Mouse (Mus musculus): ENCODE data around the gene Prdx1.
"Not testable (repeated sequence)": the region's sequence is repeated elsewhere in the genome, so short reads cannot be mapped to it uniquely, and the experiment has no call there.

Gene Prdx1

DNA sequence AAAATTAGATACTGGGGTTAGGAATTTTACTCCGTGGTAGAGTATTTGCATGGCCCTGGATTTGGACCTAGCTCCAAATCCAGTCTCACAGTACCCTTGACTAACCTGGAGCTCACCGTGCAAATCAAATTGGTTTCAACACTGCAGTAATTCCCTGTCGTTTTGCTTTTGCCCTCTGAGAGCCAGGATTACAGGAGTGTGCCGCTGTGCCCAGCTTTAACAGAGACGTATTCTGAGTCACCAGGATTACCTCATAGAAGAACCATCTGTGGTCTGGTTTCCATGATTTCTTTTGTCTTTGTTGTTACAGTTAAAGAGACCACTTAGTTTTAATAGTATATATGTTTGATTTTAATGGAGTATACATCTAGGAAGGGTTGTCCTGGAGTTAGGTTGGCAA is 6.2 kb upstream of the Prdx1 start:
- DNase-seq (ENCODE audit: low spot score), result no peak

DNA sequence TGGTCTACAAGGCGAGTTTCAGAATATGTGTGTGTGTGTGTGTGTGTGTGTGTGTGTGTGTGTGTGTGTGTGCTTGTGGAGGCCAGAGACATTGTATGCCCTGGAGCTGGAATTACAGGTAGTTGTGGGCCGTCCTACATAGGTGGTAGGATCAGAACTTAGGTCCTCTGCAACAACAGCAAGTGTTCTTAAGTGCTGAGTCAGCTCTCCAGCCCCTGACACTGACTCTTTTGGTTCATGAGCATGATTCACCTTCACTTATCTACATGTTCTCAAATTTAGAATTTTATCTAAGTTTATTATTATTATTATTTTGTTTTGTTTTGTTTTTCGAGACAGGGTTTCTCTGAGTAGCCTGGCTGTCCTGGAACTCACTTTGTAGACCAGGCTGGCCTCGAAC is 4.8 kb upstream of the Prdx1 start:
- not testable (repeated sequence) for DNase-seq (ENCODE audit: low spot score)

DNA sequence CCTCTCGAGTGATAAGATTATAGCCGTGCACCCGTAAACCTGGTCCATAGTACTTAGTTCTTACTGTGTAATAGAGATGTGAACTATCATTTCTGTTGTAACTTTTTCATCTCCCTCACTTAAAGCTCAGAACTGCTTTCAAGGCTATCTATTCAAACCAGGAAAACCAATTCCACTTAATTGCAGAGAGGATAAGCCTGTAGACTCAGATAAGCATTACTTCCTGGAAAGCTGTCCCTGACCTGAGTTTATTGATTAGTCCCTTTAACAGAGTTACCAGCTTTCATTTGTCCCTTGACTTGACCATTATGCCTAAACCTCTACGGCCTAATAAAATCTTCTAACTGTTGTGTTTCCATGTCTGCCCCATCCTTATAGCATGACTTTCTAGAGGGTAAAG is 1.4 kb upstream of the Prdx1 start:
- DNase-seq (ENCODE audit: low spot score), result no peak

DNA sequence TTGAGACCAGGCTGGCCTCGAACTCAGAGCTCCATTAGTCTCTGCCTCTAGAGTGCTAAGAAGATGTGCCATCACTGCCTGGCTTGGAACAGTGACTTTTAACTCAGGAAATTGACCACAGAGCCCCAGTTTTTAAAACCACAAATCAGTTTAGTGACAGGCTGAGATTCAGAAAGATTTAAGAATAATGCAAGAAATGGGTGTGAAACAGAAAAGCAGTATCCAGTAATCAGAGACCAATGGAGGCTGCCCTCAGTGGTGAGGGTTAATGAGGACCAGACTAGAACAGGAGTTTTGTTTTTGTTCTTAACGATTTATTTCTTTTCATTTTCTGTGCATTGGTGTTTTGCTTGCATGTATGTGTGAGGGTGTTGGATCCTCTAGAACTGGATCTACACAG is 679 bp upstream of the Prdx1 start:
- DNase-seq (ENCODE audit: low spot score), result no peak

DNA sequence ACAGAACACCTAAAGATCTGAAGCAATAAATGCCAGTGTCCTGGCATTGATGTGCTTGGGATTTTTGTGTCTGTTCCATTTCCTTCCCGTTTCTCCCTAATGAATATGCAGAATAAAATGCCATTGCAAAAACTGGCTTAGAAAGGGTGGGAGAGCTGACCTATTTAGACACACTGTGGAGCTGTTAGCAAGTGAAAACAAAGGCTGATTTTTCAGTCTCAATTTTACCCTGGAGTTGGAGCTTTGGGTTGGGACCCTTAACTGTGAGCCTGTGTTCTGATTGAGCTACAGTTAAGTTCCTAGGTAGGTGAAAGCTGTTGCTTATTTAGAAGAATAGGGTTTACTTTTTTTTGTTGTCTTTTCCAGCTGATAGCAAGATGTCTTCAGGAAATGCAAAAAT is 1.7 kb downstream of the Prdx1 start:
- DNase-seq (ENCODE audit: low spot score), result no peak

DNA sequence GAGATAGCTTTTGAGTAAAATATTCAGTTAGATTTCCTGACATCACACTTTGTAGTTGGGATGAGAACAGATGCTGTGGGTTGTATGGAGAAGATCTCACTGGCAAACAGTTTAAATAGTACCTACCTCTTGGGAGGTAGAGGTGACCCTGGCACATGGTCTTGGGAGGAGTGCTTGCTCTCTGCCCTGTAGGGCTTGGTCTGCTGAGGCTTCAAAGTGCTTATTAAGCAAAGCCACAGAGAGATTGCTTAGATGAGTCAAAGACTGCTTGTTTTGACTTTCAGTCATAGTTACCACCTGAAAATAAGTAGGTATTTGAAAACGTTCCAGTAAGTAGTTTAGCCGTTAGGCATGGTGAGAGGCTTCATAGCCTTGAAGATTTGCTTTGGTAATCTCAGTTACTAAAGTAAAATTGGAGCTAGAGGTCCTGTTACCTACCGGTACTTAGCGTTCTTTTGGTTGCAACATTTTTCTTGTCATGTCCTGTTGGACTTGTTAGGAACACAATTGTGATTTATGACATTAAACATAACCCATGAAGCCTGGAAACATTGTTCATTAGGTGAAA is 4.0 kb downstream of the Prdx1 start:
- no peak for DNase-seq (ENCODE audit: low spot score)

DNA sequence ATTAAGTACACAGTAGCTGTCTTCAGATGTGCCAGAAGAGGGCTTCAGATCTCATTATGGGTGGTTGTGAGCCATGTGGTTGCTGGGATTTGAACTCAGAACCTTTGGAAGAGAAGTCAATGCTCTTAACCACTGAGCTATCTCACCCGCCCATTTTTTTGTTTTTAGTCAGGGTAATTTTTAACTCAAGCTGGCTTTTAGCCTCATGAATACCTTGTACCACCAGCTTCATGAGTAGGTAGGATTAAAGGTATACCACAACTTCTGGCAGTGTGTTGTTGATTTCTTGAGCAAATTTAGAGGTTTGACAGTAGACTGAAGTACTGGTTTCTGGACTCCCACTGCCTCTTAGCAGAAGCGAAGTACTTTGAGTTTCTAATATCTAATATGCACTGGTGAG is 6.8 kb downstream of the Prdx1 start:
- DNase-seq (ENCODE audit: low spot score), result no peak

DNA sequence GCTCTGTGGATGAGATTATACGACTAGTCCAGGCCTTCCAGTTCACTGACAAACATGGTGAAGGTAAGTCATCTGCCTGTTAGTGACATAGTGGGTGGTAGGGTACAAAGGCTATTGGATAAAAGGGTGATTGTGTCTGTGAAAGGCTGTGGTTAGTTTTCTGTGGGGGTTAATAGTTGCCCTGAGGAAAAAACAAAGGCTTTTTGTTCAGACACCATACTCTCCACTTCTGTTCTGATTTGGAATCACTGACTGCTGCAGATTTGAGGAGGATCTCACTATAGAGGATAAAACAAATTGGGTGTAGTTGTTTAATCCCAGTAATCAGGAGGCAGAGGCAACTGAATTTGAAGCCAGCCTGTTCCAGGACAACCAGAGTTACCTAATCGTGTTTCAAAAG is 8.4 kb downstream of the Prdx1 start:
- no peak for DNase-seq (ENCODE audit: low spot score)

DNA sequence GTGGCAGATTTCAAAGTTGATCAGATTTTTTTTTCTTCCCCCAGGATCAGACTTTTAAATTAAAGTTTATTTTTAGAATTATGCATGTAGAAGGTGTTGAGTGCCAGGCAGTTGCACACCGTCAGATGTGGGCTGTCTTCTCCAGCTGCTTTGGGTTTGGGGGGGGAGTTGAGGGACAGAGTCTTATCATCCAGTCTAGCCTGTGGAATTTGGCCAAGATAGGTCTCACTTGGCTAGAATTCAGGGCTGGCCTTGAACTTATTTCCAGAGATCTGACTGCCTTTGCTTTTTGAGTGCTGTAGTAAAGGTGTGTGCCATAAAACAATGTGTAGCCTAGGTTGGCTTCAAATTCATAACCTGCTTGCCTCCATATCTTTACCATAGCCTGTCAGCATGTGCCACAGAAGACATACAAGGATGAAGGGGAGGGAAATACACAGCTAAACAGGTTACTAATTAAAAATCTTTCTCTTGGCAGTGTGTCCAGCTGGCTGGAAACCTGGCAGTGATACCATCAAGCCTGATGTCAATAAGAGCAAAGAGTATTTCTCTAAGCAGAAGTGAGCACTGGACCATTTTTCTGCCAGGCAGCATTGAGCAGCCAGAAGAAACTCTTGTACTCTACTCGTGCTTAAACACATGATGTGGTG is 13.5 kb downstream of the Prdx1 start:
- DNase-seq (ENCODE audit: low spot score), result no peak

DNA sequence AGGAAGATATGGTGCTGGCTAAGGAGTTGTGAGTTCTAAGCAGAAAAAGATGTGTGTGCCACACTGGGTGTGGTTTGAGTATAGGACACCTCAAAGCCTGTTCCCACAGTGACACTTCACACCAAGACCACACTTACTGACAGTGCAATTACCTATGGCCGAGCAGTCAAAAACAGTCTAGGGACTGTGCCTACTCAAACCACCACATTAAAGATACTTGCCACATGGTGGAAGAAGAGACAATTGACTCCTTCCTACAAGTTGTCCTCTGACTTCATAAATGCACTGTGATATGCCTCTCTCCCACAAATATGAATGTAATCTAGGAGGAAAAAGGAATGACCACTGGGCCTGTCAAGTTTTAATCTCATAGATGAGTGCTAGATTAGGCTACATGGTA is 15.6 kb downstream of the Prdx1 start:
- no peak for DNase-seq (ENCODE audit: low spot score)

DNA sequence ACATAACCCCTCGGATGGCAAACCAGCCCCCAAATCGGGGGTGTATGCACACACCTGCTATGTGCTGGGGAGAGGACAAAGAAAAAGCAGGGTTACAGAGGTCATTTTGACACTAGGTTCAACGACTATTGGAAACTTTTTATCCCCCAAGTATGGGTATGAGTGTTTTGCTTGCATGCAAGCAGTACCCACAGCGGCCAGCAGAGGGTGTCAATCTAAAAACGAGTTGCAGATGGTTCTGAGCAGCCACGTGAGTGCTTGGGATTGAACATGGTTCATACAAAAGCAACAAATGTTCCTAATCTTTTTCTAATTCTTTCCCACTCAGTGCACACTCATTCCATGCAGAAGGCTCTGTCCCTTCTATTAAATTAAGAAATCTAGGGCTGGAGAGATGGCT is 18.5 kb downstream of the Prdx1 start:
- DNase-seq (ENCODE audit: low spot score), result no peak

DNA sequence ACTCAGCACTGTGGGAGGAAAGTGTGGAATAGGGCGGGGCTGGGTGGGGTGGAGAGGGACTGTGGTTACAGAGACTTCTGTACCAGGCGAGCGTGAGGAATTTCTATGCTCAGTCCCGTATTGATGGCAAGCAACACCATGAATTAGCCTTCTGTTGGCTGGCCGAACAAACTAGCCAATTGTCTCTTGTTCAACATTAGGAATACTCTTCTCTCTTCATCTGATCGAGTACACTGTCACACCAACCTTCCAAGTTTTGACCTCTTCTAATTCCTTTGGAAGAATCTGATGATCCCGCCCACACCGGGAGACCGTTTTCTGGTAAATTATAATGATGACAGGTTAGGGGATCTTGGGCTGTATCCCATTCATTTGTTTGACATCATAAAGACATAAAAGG is 22.3 kb downstream of the Prdx1 start:
- DNase-seq (ENCODE audit: low spot score), result no peak

DNA sequence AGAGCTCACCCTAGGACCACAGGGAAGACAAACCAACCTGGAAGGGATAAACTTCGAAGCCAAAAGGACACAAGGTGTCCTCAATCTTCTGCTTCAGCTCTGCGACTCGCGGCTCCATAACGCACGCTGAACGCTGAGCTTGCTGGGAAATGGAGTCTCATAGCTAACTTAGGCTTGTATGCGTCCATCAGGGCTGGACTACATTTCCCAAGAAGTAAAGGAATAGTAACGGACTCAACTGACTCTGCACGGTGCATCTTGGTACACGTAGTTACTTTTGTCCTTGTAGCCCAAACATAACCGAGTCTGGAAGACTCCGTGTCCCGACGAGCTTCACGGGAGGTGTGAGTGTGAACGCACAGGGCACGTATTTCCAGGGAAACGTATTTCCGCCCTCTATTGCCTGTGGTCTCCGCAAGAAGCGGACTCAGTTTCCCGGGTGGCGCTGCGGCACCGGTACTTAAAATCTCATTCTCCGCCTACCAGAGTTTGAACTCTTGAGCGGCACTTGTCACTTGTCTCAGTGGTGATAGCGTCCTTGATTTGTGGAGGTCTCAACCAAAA is 22.9 kb downstream of the Prdx1 start, which contains the start of the genes Mmachc and Ccdc163:
Gene Mmachc (minus strand): TSS at position 206 of the 564 bp plus-strand sequence.
Gene Ccdc163 (plus strand): TSS at position 309 of the 564 bp plus-strand sequence.
- peak; percentile 95 for DNase-seq (ENCODE audit: low spot score)

DNA sequence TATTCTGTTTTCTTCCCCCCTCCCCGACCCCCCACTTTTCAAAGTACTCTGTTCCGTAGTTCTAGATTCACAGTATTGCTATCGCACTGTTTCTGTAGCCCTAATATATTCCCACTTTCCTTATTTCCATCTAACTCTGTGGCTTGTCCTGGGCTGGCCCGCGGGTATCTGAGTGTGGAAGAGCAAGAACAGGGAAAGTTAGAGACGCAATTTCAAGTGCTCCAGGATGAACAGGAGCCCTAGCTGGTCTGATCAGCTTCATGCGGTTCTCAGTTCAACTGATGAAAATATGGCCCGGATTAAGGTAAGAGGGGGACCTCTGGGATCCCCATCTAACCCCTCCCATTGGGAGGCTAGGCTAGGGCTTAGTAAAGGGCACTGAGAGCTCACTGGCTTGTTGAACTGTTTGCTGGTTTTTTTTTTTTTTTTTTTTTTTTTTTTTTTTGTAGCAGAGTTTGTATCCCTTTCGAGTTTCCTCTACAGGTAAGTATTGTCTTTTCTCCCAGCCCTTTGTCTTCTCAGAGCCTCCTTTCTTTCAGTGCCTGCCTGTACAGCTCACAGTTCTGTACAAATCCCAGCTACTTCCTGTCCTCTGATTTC is 23.5 kb downstream of the Prdx1 start:
- DNase-seq (ENCODE audit: low spot score), result no peak

DNA sequence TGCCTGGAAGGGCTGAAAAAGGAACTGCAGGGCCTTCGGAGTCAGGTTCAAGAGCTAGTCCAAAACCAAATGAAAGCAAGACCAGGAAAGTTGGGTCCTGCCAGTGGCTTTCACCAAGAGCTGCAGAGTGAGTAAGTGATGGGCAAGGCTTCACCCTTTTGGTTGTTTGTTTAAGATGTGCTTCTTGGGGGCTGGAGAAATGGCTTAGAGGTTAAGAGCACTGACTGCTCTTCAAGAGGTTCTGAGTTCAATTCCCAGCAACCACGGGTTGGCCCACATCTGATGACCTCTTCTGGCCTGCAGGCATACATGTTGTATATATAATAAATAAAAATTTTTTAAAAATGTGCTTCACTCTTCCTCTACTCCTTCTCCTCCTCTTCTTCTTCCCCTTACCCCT is 24.8 kb downstream of the Prdx1 start:
- DNase-seq (ENCODE audit: low spot score), result no peak

DNA sequence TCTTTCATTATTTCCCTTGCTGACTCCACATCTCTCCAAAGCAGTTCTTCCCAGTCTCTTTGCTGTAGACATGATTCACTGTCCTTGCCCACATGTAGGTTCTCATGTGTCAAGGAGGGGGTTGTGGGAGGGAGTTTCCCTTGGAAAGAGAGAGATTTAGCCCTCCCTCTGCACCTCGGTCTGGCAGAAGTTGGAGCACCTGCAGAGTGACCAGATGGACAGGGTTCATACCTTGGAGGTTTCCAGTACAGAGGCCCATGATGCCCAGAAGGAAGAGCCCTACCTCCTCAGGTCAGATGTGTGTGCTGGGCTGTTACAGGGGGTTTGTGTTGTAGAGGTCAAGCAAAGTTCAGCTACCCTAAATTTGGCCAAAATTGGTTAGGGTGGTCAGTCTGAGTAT is 27.2 kb downstream of the Prdx1 start:
- DNase-seq (ENCODE audit: low spot score), result no peak

DNA sequence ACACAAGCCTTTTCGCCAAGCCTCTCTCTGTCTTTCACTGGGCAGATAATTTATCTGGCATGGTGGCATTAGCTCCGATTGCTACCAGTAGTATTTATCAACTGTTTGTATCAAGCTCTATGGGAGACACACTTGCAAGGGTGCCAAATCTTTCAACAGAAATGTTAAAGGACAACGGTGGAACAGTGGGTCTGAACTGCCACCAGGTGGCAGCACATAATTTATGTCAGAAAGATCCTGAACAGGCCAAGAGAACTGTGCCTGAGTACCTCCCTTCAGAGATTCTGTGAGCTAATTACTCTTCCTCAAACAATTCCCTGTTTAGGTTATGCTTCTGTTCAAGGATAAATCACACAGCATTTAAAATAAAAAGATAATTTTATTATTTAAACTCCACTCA is 34.1 kb downstream of the Prdx1 start:
- DNase-seq (ENCODE audit: low spot score), result peak; percentile 68

DNA sequence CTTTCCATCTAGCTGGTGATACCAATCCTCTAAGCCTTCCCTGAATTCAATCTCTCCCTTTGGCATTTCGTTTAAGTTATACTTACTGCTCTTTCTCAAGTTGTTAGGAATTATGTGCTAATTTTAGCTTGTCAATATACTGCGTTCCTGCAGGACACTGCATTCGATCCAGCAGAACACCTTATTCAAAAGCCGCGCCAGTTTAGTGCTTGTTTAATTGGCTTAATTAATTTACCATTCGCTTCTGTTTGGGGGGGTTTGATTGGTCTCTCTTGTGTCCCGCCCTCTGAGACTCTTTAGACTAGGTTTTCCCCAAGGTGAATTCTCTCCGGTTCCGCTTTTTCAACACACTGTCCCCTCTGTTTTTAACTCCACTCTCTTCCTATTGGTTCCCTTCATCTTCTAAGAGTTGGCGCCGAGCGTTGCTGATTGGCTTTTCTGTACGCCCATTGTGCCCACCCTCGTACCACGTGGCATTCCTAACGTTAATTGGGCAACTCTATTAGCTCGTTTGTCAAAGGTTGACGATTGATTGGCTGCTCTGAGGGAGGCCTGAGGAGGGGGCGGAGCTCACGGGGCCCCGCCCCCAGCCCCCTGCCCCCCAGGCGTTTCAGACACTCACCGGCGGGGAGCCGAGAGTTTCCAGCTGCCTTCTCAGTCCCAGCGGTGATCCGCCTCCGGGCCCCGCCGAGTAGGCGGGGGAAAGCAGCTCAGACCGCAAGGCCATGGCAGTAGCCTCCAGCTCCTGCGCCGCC is 35.2 kb downstream of the Prdx1 start, which contains the start of gene Tesk2:
Gene Tesk2 (plus strand): TSS at position 606 of the 755 bp plus-strand sequence.
- peak; percentile 97 for DNase-seq (ENCODE audit: low spot score)

DNA sequence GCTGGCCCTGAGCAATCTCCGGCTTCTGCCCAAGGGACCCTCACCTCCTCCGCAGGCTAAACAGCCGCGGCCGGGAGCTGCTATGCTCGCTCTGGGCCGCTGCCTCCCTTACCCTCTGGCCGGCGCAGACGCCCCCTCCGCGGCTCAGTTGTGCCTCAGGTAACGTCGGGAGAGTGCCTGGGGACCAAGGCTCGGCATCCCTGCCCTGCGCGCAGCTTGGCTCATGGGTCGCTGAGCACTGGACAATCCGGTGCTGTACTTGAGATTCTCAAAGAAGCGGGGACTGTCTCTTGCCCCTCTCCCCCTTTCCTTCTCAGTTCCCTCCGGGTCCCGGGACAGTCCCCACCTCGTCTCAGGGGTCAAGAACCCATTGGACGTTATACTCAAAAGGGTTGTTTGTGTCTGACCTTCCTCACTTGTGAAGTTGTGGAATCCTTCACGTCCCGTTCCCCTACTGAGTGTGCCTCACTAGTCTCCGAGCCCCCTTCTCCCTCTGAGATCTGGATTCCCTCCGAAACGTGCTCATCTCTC is 35.8 kb downstream of the Prdx1 start:
- DNase-seq (ENCODE audit: low spot score), result no peak

DNA sequence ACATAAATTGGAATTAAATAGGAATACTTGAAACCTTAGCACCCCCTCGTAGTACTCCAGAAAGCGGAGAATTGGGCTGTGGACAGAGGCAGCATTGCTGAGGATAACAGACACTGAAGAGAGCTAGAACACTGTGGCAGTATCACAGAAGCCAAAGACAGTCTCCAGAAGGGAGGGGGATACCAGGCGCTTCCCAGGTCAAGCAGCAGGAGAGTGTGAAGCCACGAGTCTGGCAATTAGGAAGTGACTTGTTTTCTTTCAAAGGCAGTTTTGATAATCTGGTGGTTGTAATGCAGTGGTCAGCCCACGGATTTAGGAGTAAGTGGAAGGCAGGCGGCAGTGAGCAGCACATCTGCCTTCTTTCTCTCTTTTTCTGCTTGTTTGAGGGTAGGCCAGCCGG is 36.9 kb downstream of the Prdx1 start:
- no peak for DNase-seq (ENCODE audit: low spot score)

DNA sequence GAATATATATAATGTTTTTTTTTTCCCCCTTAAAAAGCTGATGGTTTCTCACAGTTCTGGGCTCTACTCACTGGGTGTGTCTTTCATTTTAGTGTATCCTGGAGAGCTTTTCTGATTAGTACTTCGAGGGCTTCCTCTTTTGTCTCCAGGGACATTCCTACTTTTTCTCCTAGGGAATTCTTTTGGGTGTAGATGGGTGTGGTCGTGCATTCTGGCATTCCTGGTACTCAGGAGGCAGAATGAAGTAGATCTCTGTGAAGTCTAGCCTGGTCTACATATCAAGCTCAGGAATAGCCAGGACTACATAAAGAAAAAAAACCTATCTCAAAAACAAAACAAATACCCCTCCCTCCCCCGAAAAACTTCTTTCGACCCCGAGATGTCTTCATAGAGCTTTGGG is 40.1 kb downstream of the Prdx1 start:
- DNase-seq (ENCODE audit: low spot score), result no peak

DNA sequence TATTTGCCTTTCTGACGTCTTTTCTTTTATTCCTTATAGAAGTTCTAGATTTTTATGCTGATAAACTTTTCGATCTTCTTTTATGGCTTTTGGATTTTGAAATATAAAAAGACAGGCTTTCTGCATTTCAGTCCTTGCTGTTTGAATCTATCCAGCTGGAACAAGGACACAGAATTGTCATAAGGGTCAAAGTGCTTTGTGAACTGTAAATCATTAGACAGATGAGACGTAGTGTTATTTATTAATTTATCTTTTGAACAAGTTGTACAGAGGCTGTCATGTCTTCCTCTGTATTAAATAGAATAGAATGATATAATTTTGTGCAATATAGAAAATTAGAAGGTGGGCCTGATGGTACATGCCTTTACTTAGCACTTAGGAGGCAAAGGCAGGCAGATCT is 42.1 kb downstream of the Prdx1 start:
- DNase-seq (ENCODE audit: low spot score), result no peak

All from left cerebral cortex, adult 11 months (tissue).